Mouse (Mus musculus): ENCODE data around the gene Cstl1.
A peak's percentile ranks its signal among the peaks of the same experiment; 100 is the strongest.
"Not testable (repeated sequence)": the region's sequence is repeated elsewhere in the genome, so short reads cannot be mapped to it uniquely, and the experiment has no call there.

Cstl1 gene

DNA sequence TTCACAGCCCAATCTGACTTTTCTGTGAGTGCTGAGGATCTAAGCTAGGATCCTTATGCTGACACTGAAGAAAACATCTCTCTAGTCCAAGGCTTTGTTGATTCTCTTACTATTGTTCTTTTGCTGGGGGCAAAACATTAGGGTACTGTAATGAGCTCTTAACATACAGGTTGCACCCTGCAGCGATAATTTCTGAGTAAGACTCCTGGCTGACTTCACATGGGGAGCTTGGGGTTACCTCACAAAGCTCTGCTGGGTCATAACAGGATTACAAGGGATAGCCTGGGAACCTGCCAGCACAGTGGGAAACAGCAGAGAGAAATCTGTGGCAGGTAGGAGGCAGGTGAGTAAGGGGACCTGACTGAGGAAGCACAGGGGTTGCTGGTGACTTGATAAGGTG is at the start of gene Cstl1:
Gene Cstl1 (plus strand): TSS at position 301 of the 400 bp plus-strand sequence.
- no peak for DNase-seq

DNA sequence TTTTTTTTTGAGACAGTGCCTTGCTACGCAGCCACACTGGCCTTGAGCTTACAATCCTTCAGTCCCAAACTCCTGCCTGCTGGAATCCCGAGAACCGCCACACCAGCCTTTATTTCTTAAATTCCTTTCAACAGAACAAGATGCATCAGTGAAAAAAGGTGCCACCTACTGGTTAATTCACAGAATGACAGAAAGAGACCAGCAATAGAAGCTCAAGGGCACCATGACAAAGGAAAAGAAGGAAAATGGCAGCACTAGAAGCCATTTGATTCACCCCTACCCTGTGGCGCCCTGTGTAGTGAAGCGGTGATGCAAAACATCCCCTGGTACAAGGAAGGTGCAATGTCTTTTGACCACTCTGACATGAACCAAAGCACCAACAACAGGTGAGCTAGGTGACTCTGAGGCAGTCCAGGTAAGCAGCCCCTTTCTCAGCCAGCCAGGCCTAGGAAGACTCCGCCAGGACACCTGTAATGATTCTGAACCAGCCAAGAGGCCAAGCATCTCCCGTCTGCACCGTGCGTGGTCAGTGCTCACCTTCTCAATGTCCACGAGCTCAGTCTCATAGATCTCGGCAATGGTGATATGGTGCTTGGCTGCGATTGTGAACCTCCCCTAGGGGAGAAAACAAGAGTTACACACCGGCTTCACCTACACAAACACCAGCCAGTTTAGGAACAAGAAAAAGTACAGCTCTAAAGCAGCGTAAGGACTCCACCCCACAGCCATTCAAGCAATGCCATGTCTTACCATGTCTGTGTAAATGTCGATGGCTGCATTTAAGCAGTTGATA is 43.6 kb upstream of the Cstl1 start:
- no peak for DNase-seq

DNA sequence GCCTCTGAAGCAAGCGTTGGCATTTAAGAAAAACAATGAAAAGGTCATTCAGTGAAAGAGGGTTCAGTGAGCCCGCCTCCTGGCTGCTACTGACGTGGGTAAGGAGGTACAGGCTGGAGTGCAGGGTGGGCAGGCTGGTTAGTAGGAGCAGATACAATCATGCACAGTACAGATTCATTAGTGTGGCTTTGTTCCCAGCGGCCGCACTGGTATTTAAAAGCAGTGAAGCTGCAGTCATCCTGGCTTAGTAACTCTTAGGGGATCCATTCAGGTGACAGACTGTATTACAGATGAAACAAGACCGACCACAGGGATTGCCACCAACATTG is 43.0 kb upstream of the Cstl1 start:
- no peak for DNase-seq

DNA sequence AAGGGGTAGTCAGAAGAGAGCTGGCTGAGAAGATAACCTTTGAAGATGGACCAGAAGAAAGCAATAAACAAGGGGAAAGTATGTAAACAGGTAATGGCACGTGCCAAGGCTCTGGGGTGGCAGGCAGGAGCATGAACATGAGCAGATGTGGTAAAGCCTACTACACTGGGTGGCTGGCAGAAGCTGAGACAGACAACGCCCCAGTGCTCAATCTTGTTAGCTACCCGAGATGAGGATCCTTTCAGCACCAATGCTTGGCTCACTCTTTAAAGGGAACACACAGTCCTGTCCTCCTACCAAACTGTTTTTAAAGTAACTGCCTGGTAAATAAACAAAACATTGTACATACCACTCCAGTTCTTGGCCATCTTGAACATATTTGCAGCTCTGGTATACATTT is 37.8 kb upstream of the Cstl1 start:
- no peak for DNase-seq

DNA sequence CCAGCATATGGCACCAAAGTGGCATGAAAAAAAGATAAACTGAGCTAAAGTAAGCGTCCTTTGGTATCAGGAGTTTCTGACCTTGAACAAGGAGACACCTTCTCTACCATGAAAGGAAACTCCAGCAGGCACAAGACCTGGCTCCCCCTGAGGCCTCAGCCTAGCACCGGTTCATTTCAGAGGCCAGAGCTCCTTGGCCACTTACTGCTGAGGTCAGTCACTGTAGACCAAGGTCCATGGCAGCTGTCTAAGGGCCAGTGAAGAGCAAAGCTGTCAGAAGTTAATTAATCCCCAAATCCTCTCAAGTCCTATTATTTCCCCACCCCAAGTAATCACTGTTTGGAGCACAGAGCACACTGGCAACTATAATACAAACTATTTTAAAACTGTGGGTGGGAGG is 33.1 kb upstream of the Cstl1 start:
- DNase-seq = no peak

DNA sequence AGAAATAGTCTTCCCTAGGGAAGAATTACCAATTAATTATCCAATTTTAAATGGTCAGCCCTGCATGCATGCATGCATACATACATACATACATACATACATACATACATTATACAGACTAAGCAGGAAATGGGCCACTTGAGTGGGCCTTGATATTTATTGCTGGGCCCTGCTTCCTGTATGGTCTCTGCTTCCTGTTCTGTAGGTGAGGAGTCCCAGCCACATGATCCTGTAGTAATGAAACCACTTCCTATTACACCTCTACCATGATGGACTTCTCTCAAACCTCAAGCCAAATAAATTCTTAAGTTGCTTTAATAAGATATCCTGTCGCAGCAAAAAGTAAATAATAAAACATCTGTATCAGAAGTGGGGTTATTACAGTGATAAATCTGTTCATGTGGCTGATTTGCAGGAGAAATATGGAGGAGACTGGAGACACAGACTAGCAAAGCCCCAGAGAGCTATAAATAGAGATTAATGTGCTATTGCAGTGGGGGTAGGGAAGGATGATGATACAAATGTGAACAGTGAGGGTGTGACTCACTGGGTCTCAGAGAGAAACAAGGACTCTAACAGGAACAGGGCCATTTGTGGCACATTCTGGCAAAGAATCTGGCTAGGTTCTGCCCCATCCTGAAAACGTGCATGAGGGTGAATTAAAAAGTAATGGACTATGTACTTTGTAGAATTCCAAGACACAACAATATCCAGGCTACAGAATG is 30.7 kb upstream of the Cstl1 start:
- no peak for DNase-seq

DNA sequence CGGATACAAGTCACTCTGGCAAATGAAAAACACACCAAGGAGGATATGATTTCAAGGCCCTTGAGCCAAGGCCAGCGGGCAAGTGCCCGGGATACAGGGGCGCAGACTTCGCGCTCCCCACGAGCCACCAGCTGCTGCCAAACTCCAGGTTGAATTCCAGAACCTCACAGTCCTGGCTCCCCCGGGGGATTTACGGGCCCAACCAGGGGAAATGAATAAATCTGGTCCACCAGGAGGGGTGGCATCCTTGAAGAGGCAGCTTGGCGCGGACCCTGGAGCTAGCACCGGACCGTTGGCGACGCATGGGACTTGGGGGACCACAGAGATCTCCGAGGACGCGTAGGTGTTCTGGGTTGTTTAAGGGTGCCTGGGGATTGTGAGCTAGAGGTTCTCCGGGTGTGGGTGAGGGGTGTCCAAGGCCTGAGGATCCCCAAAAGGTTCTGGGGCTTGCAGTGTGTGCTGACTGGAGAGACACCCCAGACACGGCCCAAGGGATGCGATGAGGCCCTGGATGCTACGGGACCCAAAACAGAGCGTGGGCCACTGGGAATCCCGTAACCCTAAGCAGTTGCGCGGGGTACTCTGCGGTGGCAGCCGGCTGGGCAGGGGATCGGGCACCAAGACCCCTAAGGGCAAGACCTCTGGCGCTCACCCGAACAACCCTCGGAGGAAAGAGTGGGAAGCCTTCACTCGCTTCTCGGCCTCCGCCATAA is 18.4 kb upstream of the Cstl1 start:
- peak; percentile 19 for DNase-seq

DNA sequence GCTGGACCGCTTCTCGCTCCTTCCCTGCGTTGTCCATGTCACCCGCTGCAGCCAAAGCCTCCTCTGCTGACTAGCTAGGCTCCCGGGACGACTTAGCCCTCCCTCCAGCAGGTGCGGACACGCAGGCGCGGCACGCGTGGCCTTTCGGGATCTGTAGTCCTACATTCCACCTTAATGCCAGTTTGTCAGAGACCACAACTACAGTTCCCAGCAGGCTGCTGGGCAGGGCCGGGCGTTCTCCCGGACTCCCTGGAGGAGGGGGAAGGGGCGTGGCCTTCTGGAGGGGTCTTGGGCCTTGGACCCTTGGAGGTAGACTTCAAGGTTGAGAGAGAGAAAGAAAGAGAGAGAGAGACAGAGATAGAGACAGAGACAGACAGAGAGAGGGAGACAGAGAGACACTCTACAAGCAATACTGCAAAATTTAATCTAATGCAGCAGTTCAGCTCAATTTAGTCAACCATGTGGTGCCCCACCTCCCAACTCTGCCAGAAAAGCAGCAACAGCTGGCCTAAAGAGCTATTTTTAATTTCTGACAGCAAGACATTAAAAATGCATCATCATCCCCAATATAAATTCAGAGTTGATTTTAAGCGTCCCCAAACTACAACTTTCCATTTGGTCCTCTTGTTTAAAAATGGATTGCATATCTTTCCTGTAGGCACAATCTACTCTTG is 17.7 kb upstream of the Cstl1 start, which contains the start of gene Napb:
Gene Napb (minus strand): TSS at position 141 of the 674 bp plus-strand sequence.
- DNase-seq = peak; percentile 94

DNA sequence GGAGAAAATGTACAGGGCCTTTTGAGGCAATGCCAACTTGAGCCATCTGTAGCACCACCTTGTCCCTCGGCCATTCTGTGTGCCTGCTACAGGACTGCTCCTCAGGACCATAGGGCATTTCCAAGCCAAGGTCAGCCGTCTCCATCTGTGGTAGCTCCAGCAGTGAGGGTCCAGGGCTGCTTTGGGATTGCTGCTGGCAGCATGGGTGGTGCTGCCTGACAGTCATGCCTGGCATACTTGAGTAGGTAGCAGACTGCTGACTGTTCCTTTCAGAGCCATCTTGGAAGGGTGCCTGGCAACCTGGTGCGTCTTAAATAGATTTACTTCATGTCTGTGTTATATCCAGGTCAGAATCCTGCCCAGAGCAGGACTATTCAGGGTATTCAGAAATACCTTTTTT is 7.2 kb upstream of the Cstl1 start:
- DNase-seq = peak; percentile 48

DNA sequence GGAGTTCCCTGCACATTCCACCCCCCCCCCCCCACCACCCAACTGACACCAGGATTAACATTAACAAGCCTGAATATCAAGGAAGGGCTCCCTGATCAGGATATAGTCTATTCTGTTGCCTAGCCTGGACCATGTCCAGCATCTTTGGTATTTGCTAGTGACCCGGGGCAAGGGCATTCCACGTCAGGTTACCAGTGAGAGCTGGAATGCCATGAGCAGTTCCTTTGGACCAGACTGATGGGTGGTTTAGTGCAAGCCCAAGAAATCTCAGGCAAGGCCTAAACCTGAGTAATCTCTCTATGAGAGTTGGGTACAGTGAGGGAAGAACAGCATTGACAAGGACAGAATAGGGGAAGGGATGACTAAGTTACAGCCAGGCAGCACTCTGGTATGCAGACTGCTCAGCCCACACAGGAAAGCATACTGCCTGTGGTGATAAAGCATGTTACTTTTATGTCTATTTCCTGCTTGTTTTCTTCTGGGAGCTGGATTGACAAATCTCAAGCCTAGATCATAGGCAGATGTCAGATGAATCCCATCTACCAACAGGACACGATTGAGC is 6.2 kb upstream of the Cstl1 start:
- DNase-seq = no peak

DNA sequence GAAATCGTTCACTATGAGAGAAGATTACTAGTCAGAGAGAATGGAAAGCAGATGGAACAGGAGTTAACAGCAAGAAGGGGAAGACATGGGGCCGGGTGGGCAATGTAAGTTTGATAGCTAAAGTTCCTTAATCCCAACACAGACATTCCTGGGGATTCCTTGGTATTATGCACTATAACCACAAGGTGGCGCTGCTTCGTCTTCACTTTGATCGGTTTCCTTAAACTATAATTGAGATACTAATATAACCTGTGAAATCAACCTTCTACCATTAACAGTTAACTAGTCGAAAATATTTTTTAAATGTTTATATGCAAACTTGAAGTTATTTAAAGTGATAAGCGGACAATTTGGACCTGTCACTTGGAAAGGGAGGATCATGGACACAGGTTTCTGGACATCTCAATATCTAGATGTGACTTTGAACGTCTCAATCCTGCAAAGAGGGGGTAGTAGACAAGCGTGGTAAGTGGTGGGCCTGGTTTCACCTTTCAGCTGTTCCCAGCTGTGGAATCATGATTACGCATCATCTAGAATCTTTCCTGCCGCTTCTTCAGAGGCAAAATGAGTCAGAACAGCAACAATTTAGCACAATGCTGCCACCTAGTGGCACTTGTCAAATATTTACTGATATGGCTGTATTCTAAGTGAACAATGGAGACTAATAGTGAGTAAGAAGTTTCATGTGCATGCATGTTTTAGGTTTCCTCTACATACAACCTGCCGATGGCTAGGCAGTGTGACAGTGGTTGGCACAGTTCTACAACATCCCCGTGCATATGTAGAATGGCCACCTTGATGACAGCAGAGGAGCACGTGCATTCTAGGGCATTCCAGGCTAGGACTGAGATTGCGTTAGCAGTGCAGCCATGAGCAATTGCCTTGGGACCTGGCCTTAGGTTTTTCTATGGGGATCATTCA is 2.0 kb downstream of the Cstl1 start:
- DNase-seq = peak; percentile 59

DNA sequence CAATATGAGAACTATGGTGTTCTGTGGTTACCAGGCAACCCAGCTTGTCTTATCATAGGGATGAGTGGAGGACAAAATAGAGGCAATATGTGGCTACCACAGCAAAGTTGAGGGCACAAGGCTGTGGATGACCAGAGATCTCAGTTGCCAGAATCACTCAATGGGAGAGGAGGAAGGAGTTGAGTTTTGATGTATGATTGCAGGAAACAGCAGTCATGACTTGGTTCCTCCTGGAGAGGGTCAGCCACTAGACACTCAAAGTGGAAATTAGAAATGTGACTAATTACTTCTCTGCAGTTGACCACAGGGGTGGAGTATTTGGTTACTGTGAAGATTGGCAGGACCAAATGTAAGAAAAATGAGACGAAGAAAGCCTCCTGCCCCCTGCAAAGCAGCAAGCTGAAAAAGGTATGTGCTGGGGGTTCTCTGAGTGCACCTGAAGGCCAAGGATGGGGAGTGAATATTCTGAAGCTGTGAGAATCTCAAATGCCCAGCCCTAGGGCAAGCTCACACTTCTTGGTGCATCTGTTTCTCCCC is 4.2 kb downstream of the Cstl1 start:
- DNase-seq = no peak

DNA sequence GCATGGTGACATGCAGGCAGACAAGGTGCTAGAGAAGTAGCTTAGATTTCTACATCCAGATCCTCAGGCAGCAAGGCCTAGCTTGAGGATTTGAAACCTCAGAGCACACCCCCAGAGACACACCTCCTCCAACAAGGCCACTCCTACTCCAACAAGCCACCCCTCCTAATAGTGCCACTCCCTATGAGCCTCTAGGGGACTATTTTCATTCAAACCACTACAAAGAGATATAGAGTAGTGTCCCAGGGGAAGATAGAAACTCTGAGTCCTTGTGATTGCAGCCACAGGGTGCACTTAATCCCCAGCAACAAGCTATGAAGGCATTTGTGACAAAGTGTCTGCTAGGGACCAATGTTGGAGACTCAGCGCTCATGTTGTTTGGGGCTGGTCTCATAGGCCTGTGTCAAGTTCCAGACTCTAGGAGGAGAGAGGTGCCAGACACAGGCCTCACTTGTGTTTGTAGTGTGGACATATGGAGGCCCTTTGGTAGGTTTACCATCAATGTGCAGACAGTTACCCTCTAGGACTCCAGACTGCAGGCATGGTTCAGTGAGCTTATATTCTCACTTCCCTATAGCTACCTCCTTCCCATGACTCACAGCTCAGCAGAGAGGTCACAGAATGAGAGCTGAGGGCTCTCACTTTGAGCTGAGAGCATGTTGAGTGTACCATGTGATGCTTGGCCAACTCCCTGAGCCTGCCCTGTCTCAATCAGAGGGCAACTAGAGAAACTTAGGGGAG is 13.7 kb downstream of the Cstl1 start:
- DNase-seq = no peak

DNA sequence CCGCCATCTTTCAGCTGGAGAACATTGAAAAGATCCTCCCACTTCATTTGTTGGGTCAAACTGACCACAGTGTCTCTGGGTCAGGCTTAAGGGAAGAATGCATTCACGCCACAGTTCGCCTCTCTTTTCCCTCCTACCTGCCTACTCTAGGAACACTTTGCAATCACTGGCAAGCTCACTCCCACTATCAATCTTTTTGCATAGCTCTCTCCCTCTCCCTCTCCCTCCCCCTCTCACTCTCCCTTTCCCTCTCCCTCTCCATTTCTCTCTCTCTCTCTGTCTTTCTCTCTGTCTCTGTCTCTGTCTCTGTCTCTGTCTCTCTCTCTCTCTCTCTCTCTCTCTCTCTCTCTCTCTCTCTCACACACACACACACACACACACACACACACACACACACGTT is 21.2 kb downstream of the Cstl1 start, which contains the start of gene Cst11:
Gene Cst11 (minus strand): TSS at position 101 of the 400 bp plus-strand sequence.
- not testable (repeated sequence) for DNase-seq

DNA sequence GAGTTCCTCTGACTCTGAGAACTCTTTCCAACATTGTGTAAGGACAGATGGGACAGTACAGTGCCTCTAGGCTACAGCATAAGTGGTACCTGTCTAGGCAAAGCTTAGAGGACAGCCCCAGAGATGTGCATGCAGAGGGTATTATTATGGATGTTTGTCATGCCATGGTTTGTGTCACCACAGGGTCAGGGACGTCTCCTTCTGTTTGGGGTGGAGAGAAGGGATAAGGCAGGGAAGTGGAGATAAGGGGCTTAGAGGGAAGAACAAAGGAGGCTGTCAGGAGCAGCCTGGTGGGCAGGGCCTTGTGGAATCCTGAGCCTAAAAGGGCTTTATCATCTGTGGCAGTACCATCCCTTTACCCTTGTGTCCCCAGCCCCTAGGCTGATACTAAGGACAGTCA is 31.6 kb downstream of the Cstl1 start, which contains the start of gene 8030411F24Rik:
Gene 8030411F24Rik (plus strand): TSS at position 301 of the 400 bp plus-strand sequence.
- no peak for DNase-seq

DNA sequence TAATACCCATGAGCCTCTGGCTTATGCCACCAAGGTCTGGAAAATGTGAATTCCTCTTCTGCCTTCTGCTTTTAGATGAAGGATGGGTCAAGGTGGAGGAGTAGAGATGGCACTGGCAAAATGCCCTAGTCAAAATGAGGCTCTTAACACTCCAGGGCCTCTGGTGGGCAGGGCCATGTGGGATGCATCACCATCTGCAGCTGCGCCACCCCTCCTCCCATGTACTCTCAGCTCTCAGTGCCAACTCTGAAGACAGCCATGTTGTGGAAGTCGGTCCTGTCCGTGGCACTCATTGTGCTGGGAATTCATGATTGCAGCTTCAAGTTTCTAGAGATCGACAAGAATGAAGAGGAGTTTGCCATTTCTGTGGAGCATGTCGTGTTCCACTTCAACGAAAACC is 39.0 kb downstream of the Cstl1 start, which contains the start of gene Cst12:
Gene Cst12 (plus strand): TSS at position 220 of the 400 bp plus-strand sequence.
- DNase-seq = no peak

DNA sequence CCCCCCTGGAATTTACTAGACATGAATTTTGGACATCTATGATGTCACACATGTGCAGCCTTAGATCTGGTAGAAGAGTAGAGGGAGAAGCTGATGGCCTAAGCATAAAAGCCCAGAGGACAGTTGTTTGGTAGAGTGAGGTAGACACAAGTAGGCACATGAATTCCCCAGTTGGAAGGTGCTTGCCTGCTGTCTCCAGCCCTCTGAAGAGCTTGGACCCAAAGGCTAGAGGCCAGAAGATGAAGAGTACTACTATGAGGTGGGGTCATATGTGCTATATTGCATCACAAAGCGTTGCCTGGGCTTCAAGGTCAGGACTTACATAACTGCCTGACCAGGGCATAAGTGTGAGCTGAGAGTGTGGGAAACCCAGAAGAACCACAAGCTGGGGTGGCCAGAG is 48.3 kb downstream of the Cstl1 start, which contains the start of gene Cst8:
Gene Cst8 (plus strand): TSS at position 301 of the 400 bp plus-strand sequence.
- no peak for DNase-seq

DNA sequence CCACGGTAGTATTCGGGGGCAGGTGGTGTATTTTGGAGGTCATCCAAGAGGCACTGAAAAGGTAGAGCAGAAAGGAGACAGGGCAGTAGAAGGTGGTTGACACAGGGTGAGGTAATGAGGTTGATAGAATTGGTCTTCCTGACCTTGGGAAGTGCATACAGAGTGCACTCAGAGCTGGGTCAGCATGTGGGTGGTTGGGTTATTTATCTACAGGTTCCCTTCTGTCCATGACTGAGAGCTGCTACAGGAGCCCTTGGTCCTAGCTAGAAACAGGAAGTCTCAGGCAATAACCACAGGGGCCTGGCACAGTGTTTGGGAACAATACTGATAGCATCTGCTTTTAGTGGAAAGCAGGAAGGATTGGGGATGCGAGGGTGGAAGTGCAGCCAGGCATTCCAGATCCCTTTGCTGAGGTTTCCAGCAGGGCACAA is 51.3 kb downstream of the Cstl1 start:
- DNase-seq = no peak

All from right cerebral cortex, postnatal 25 days (tissue).